Mouse (Mus musculus): ENCODE data around the gene 4930558K02Rik. TPM values are rescaled to one million over a fixed set of nuclear protein-coding genes. Genes with fewer than 3 reads are reported as not detected.
A peak's percentile ranks its signal among the peaks of the same experiment; 100 is the strongest.

4930558K02Rik gene
- polyA plus RNA-seq, 1 experiment from 2014 or later, result not detected

- no peak for ATAC-seq (ENCODE audit: insufficient number of reproducible peaks, insufficient read depth, low FRiP score, low read depth)
- H3K4me1 ChIP-seq (ENCODE audit: control insufficient read depth in 2 of 2, insufficient read depth in 2 of 2, low read length in 2 of 2), result peaks cover 27 to 29% of the 10 kb centered on the region in 2 experiments
- H3K9me3 ChIP-seq (ENCODE audit: control insufficient read depth, low read length), result no peaks in the 10 kb centered on the region
- peak overlapping the region; percentile 22 for H3K9ac ChIP-seq (ENCODE audit: low read length)
- no peaks in the 10 kb centered on the region for H3K36me3 ChIP-seq (ENCODE audit: control insufficient read depth, insufficient read depth, low read length)
- H3K27ac ChIP-seq (replicated peaks in 1 of 2; ENCODE audit: control insufficient read depth in 1 of 2, insufficient read depth in 1 of 2, low read depth in 2 of 2, low read length in 2 of 2), result peak overlapping the region; percentile 86 to 87
- no peak overlapping the region for H3K4me3 ChIP-seq (ENCODE audit: control insufficient read depth in 1 of 2, insufficient read depth in 1 of 2, low read depth in 1 of 2, low read length in 2 of 2)
- no peaks in the 10 kb centered on the region for H3K27me3 ChIP-seq (ENCODE audit: control insufficient read depth, insufficient read depth, low read length)
- 61% methylated on average over 23 of the region's 23 CpGs for WGBS
- peak overlapping the region; percentile 19 for H3K4me2 ChIP-seq (ENCODE audit: low read length)
Observed at GRCm38 (mm10) chr1:162004821-162005770, 25.7 kb upstream of the 4930558K02Rik start.

DNA sequence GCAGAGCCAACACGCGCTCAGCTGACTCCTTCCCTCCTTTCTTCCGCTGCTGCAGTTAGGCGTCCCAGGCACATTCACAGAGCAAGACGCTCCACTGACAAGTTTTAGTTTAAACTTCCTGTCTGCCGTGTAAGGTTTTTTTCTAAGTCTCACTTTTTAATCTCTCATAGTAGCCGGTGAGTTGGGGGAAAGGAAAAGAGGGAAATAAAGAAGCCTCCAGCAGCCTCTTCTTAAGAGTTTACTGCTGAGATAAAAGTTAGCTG lies 25.0 kb upstream of the 4930558K02Rik start:
- ATAC-seq (ENCODE audit: insufficient number of reproducible peaks, insufficient read depth, low FRiP score, low read depth), result no peak; the same call in 1 of the 2 replicates
- Histone ChIP-seq H3K9me3 (ENCODE audit: control insufficient read depth, low read length) (no peaks in the 10 kb centered on the region), H3K4me3 (ENCODE audit: control insufficient read depth in 1 of 2, insufficient read depth in 1 of 2, low read depth in 1 of 2, low read length in 2 of 2) (no peak overlapping the region), H3K36me3 (ENCODE audit: control insufficient read depth, insufficient read depth, low read length) (no peaks in the 10 kb centered on the region), H3K27me3 (ENCODE audit: control insufficient read depth, insufficient read depth, low read length) (no peaks in the 10 kb centered on the region), H3K4me1 (ENCODE audit: control insufficient read depth in 2 of 2, insufficient read depth in 2 of 2, low read length in 2 of 2) (peaks cover 25 to 29% of the 10 kb centered on the region in 2 experiments), H3K4me2 (ENCODE audit: low read length) (peak overlapping the region; percentile 19), H3K9ac (ENCODE audit: low read length) (peak overlapping the region; percentile 22; the same call in 1 of the 2 replicates), H3K27ac (replicated peaks in 1 of 2; ENCODE audit: control insufficient read depth in 1 of 2, insufficient read depth in 1 of 2, low read depth in 2 of 2, low read length in 2 of 2) (peak overlapping the region; percentile 86 to 87)
- 24% methylated on average over 7 of the region's 7 CpGs for WGBS

GRCm38 (mm10) chr1:162003729-162004517 lies 24.5 kb upstream of the 4930558K02Rik start:
- H3K27me3 ChIP-seq (ENCODE audit: control insufficient read depth, insufficient read depth, low read length), result no peaks in the 10 kb centered on the region
- WGBS, result 46% methylated on average over 14 of the region's 14 CpGs
- ATAC-seq (ENCODE audit: insufficient number of reproducible peaks, insufficient read depth, low FRiP score, low read depth), result no peak; the same call in 1 of the 2 replicates
- H3K4me1 ChIP-seq (ENCODE audit: control insufficient read depth in 2 of 2, insufficient read depth in 2 of 2, low read length in 2 of 2), result peaks cover 22 to 29% of the 10 kb centered on the region in 2 experiments
- no peak overlapping the region for H3K4me3 ChIP-seq (ENCODE audit: control insufficient read depth in 1 of 2, insufficient read depth in 1 of 2, low read depth in 1 of 2, low read length in 2 of 2)
- H3K27ac ChIP-seq (replicated peaks in 1 of 2; ENCODE audit: control insufficient read depth in 1 of 2, insufficient read depth in 1 of 2, low read depth in 2 of 2, low read length in 2 of 2), result peak overlapping the region; percentile 86 to 87
- no peaks in the 10 kb centered on the region for H3K36me3 ChIP-seq (ENCODE audit: control insufficient read depth, insufficient read depth, low read length)
- no peak overlapping the region for H3K9ac ChIP-seq (ENCODE audit: low read length)
- peak overlapping the region; percentile 19 for H3K4me2 ChIP-seq (ENCODE audit: low read length)
- H3K9me3 ChIP-seq (ENCODE audit: control insufficient read depth, low read length), result no peaks in the 10 kb centered on the region

GRCm38 (mm10) chr1:162001328-162001727 lies 21.9 kb upstream of the 4930558K02Rik start:
- 78% methylated on average over 8 of the region's 8 CpGs for WGBS
- Histone ChIP-seq H3K4me3 (ENCODE audit: control insufficient read depth in 1 of 2, insufficient read depth in 1 of 2, low read depth in 1 of 2, low read length in 2 of 2) (no peak overlapping the region), H3K4me2 (ENCODE audit: low read length) (no peak overlapping the region), H3K9ac (ENCODE audit: low read length) (no peak overlapping the region), H3K9me3 (ENCODE audit: control insufficient read depth, low read length) (no peaks in the 10 kb centered on the region), H3K4me1 (ENCODE audit: control insufficient read depth in 2 of 2, insufficient read depth in 2 of 2, low read length in 2 of 2) (peaks cover 19 to 22% of the 10 kb centered on the region in 2 experiments), H3K27ac (replicated peaks in 1 of 2; ENCODE audit: control insufficient read depth in 1 of 2, insufficient read depth in 1 of 2, low read depth in 2 of 2, low read length in 2 of 2) (peak overlapping the region in 1 of 2 experiments; percentile 58; a peak in 2 of 4 replicates), H3K36me3 (ENCODE audit: control insufficient read depth, insufficient read depth, low read length) (no peaks in the 10 kb centered on the region), H3K27me3 (ENCODE audit: control insufficient read depth, insufficient read depth, low read length) (no peaks in the 10 kb centered on the region)
- ATAC-seq (ENCODE audit: insufficient number of reproducible peaks, insufficient read depth, low FRiP score, low read depth), result no peak

DNA sequence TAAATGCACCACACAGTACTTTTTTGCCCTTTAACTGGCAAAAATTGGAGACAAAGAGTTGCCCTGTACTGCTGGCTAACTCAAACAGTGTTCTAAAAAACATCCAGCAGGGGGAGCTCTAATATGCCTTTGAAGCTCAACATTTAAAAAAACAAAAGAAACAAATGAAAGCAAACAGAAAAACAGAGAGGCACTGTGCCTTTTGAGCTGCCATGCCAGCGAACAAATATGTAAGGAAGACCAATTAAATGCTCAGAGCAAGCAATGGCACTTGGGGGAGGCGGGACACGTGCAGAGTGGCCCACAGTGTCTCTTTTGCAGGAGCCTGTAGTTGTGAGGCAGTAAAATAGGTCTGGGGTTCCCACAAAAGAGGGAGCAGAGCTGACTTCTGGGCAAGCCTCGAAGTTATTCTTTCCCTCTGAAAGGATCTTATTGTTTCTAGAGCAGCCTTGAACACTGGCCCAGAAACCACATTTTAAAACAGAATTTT lies 20.5 kb upstream of the 4930558K02Rik start:
- no peak for ATAC-seq (ENCODE audit: insufficient number of reproducible peaks, insufficient read depth, low FRiP score, low read depth)
- peak overlapping the region; percentile 42; the same call in 1 of the 2 replicates for H3K9ac ChIP-seq (ENCODE audit: low read length)
- 5% methylated on average over 4 of the region's 4 CpGs for WGBS
- no peak overlapping the region; a peak in 1 of 4 replicates for H3K4me3 ChIP-seq (ENCODE audit: control insufficient read depth in 1 of 2, insufficient read depth in 1 of 2, low read depth in 1 of 2, low read length in 2 of 2)
- peak overlapping the region; percentile 58 to 75 for H3K27ac ChIP-seq (replicated peaks in 1 of 2; ENCODE audit: control insufficient read depth in 1 of 2, insufficient read depth in 1 of 2, low read depth in 2 of 2, low read length in 2 of 2)
- no peaks in the 10 kb centered on the region for H3K27me3 ChIP-seq (ENCODE audit: control insufficient read depth, insufficient read depth, low read length)
- peak overlapping the region; percentile 51 for H3K4me2 ChIP-seq (ENCODE audit: low read length)
- H3K9me3 ChIP-seq (ENCODE audit: control insufficient read depth, low read length), result no peaks in the 10 kb centered on the region
- peaks cover 13% of the 10 kb centered on the region in 2 experiments for H3K4me1 ChIP-seq (ENCODE audit: control insufficient read depth in 2 of 2, insufficient read depth in 2 of 2, low read length in 2 of 2)
- no peaks in the 10 kb centered on the region for H3K36me3 ChIP-seq (ENCODE audit: control insufficient read depth, insufficient read depth, low read length)

DNA sequence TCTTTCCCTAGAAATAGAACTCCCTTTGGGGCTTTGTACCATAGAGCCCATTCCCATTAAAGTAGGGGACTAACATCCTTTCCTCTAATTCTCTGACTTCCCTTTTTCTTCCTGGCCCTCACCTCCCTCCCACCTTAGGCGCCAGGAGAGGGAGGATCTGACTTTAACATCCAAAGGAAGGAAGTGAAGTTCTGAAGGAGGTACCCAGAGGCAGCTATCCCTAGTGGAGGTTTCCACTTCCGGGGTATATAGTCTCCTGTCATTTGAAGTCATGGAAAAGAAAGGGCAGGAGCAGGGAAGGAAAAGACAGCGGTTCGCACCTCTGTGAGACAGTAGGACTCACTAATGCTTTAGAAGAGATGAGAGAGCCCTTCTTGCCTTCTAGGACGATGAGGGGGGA lies 19.9 kb upstream of the 4930558K02Rik start:
- no peak overlapping the region for H3K4me3 ChIP-seq (ENCODE audit: control insufficient read depth in 1 of 2, insufficient read depth in 1 of 2, low read depth in 1 of 2, low read length in 2 of 2)
- peak overlapping the region; percentile 42; the same call in 1 of the 2 replicates for H3K9ac ChIP-seq (ENCODE audit: low read length)
- H3K9me3 ChIP-seq (ENCODE audit: control insufficient read depth, low read length), result no peaks in the 10 kb centered on the region
- H3K27me3 ChIP-seq (ENCODE audit: control insufficient read depth, insufficient read depth, low read length), result no peaks in the 10 kb centered on the region
- peak overlapping the region; percentile 51; the same call in 1 of the 2 replicates for H3K4me2 ChIP-seq (ENCODE audit: low read length)
- no peaks in the 10 kb centered on the region for H3K36me3 ChIP-seq (ENCODE audit: control insufficient read depth, insufficient read depth, low read length)
- peak overlapping the region; percentile 31 to 41; a peak in 2 of 4 replicates for H3K27ac ChIP-seq (replicated peaks in 1 of 2; ENCODE audit: control insufficient read depth in 1 of 2, insufficient read depth in 1 of 2, low read depth in 2 of 2, low read length in 2 of 2)
- ATAC-seq (ENCODE audit: insufficient number of reproducible peaks, insufficient read depth, low FRiP score, low read depth), result no peak
- 37% methylated on average over 4 of the region's 5 CpGs for WGBS
- H3K4me1 ChIP-seq (ENCODE audit: control insufficient read depth in 2 of 2, insufficient read depth in 2 of 2, low read length in 2 of 2), result peaks cover 7 to 8% of the 10 kb centered on the region in 2 experiments

DNA sequence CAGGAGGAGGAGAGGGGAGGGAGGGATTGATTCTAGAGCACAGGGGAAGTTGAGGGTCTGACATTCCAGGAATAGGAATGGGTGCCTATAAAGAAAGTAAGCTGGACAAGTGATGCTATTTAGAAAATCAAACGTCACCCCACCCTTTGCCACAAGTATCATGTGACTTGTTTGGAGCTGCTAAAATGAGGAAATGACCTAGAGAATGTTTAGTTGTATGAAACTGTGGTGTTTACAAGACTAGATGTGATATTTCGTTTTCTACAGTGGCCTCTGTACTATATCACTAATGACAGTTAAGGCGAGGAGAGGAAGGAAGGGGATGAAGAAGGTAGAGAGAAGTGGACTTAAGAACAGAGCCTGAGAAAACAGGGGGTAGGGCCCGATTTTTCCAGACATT lies 19.3 kb upstream of the 4930558K02Rik start:
- Histone ChIP-seq H3K4me2 (ENCODE audit: low read length) (no peak overlapping the region), H3K27ac (replicated peaks in 1 of 2; ENCODE audit: control insufficient read depth in 1 of 2, insufficient read depth in 1 of 2, low read depth in 2 of 2, low read length in 2 of 2) (no peak overlapping the region), H3K36me3 (ENCODE audit: control insufficient read depth, insufficient read depth, low read length) (no peaks in the 10 kb centered on the region), H3K4me3 (ENCODE audit: control insufficient read depth in 1 of 2, insufficient read depth in 1 of 2, low read depth in 1 of 2, low read length in 2 of 2) (no peak overlapping the region), H3K9ac (ENCODE audit: low read length) (no peak overlapping the region), H3K27me3 (ENCODE audit: control insufficient read depth, insufficient read depth, low read length) (no peaks in the 10 kb centered on the region), H3K9me3 (ENCODE audit: control insufficient read depth, low read length) (no peaks in the 10 kb centered on the region), H3K4me1 (ENCODE audit: control insufficient read depth in 2 of 2, insufficient read depth in 2 of 2, low read length in 2 of 2) (peaks cover 2% of the 10 kb centered on the region in 2 experiments; a peak in 3 of 4 replicates)
- WGBS, result 54% methylated on average over 4 of the region's 4 CpGs
- no peak for ATAC-seq (ENCODE audit: insufficient number of reproducible peaks, insufficient read depth, low FRiP score, low read depth)

All from heart, embryonic 14.5 days (tissue).